Mouse (Mus musculus): ENCODE measurements around the gene Smc1a.
A peak's percentile ranks its signal among the peaks of the same experiment; 100 is the strongest.

Gene Smc1a

GRCm38 (mm10) chrX:152016151-152017145 lies at the start of gene Smc1a, which contains the start of gene Ribc1:
Gene Smc1a (plus strand): TSS chrX:152016428.
Gene Ribc1 (minus strand): TSS chrX:152016295.
- peak; percentile 92 to 95 for DNase-seq

GRCm38 (mm10) chrX:151999006-151999710 lies 17.1 kb upstream of the Smc1a start:
- DNase-seq: no peak

GRCm38 (mm10) chrX:152001182-152001684 lies 15.0 kb upstream of the Smc1a start:
- no peak for DNase-seq

- DNase-seq: peak; percentile 90 to 91
Observed at GRCm38 (mm10) chrX:152001737-152002710, 14.2 kb upstream of the Smc1a start, which contains the start of gene Hsd17b10. Gene Hsd17b10 (plus strand): TSS chrX:152001845.

- no peak for DNase-seq
Observed at GRCm38 (mm10) chrX:152002865-152003264, 13.4 kb upstream of the Smc1a start.

GRCm38 (mm10) chrX:152007863-152008262 lies 8.4 kb upstream of the Smc1a start:
- no peak for DNase-seq

GRCm38 (mm10) chrX:152015752-152016150 lies 477 bp upstream of the Smc1a start:
- DNase-seq: no peak

- no peak for DNase-seq
Observed at GRCm38 (mm10) chrX:152017186-152017585, 958 bp downstream of the Smc1a start.

GRCm38 (mm10) chrX:152019294-152019693 lies 3.1 kb downstream of the Smc1a start:
- no peak for DNase-seq

GRCm38 (mm10) chrX:152039865-152040264 lies 23.6 kb downstream of the Smc1a start:
- DNase-seq: no peak

GRCm38 (mm10) chrX:152047230-152047629 lies 31.0 kb downstream of the Smc1a start:
- DNase-seq: no peak

GRCm38 (mm10) chrX:152052546-152052945 lies 36.3 kb downstream of the Smc1a start:
- no peak for DNase-seq

- no peak for DNase-seq
Observed at GRCm38 (mm10) chrX:152054094-152054493, 37.9 kb downstream of the Smc1a start.

GRCm38 (mm10) chrX:152065674-152066073 lies 49.4 kb downstream of the Smc1a start:
- no peak for DNase-seq

GRCm38 (mm10) chrX:152067789-152068188 lies 51.6 kb downstream of the Smc1a start:
- DNase-seq: no peak

- DNase-seq: peak; percentile 4 to 10
Observed at GRCm38 (mm10) chrX:152089832-152090614, 73.8 kb downstream of the Smc1a start.

- DNase-seq: no peak
Observed at GRCm38 (mm10) chrX:152097572-152097971, 81.3 kb downstream of the Smc1a start.
